Mouse (Mus musculus): Measurements from ENCODE around the gene Entpd6. TPM values are rescaled to one million over a fixed set of nuclear protein-coding genes. Genes with fewer than 3 reads are reported as not detected.

Entpd6 gene
- polyA plus RNA-seq (2015; fragmentation: Nextera tagmentation; extraction: Ambion mirVana): 28.9 and 31.8 TPM in 2 replicates

GRCm38 (mm10) chr2:150748854-150749253, at the start of gene Entpd6:
TSS of gene Entpd6 (plus strand) at chr2:150749042.

GRCm38 (mm10) chr2:150786251-150787180, 37.7 kb downstream of the Entpd6 start, which contains the start of gene Pygb:
TSS of gene Pygb (plus strand) at chr2:150786735.

Other genes with a start within 250 kb of the Entpd6 start
- 0.25 and 0.27 TPM in 2 replicates for gene Cst7, start 178.6 kb upstream of the Entpd6 start, polyA plus RNA-seq (2015; fragmentation: Nextera tagmentation; extraction: Ambion mirVana)
- gene Apmap, start 140.5 kb upstream of the Entpd6 start, polyA plus RNA-seq (2015; fragmentation: Nextera tagmentation; extraction: Ambion mirVana): 28.1 TPM in 2 replicates
- 6.2 and 6.3 TPM in 2 replicates for gene Acss1, start 80.5 kb upstream of the Entpd6 start, polyA plus RNA-seq (2015; fragmentation: Nextera tagmentation; extraction: Ambion mirVana)
- not detected in 2 replicates for gene Vsx1, start 59.7 kb upstream of the Entpd6 start, polyA plus RNA-seq (2015; fragmentation: Nextera tagmentation; extraction: Ambion mirVana)
- 422 and 474 TPM in 2 replicates for gene Pygb, start 37.7 kb downstream of the Entpd6 start, polyA plus RNA-seq (2015; fragmentation: Nextera tagmentation; extraction: Ambion mirVana)
- 134 and 143 TPM in 2 replicates for gene Abhd12, start 155.7 kb downstream of the Entpd6 start, polyA plus RNA-seq (2015; fragmentation: Nextera tagmentation; extraction: Ambion mirVana)
- 10.9 and 11.0 TPM in 2 replicates for gene Gins1, start 156.4 kb downstream of the Entpd6 start, polyA plus RNA-seq (2015; fragmentation: Nextera tagmentation; extraction: Ambion mirVana)

All from urinary bladder, postnatal 0 days (tissue).